Mouse (Mus musculus) liver, adult 2 months (tissue): ENCODE results near the gene Stambpl1.

ENCODE experiments used
- CTCF ChIP-seq: fragments of 200-500 bp; IDR thresholded peaks from 2 replicates; pipeline ENCODE4 v1.5.1; 2011; ENCODE audit warnings: low read depth, low read length, control low read depth
- POLR2A ChIP-seq: fragments of 200-500 bp; IDR thresholded peaks from 2 replicates; pipeline ENCODE4 v1.6.1; 2011; ENCODE audit warnings: low read length, control low read depth; ENCODE audit not compliant: insufficient read depth; ENCODE audit errors: extremely low read depth

- TF ChIP-seq POLR2A (no peak), CTCF (no peak)
Observed at GRCm38 (mm10) chr19:34191645-34192007, 403 bp upstream of the Stambpl1 start.
